Mouse (Mus musculus): ENCODE data around the gene Nedd4. TPM values are rescaled to one million over a fixed set of nuclear protein-coding genes. Genes with fewer than 3 reads are reported as not detected.

The Nedd4 gene
- total and polyA plus RNA-seq, 3 experiments = 167 to 583 (median 216) TPM

DNA sequence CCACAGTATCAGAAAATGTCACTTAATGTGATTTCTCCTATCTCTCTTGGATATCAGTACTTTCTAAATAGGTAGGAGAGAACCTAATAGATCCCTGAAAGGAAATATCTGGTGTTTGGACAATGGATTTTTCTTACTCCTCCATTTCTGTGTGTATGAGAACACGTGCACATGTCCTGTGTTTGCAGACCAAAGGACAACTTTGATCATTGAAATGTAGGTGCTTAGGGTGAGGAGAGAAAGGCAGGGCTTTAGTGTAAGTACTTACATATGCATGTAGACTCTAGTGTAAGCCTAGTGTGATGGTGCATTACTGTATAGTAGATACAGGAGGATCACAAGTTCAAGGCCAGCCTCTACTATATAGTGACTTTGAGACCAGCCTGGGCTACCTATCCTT lies 21.1 kb downstream of the Nedd4 start:
- Histone ChIP-seq H3K27me3 (ENCODE audit: control insufficient read depth in 1 of 2, insufficient read depth in 2 of 2, low read length in 2 of 2) (no peaks in the 10 kb centered on the region), H3K27ac (ENCODE audit: control insufficient read depth, low read depth, low read length) (no peak overlapping the region), H3K4me3 (ENCODE audit: control insufficient read depth in 1 of 2, insufficient read depth in 1 of 2, low read depth in 2 of 2, low read length in 2 of 2) (no peak overlapping the region), H3K36me3 (ENCODE audit: control insufficient read depth in 1 of 2, insufficient read depth in 2 of 2, low read length in 2 of 2) (peaks cover 34 to 40% of the 10 kb centered on the region in 2 experiments), H3K9ac (ENCODE audit: control insufficient read depth, low read depth, low read length, poor library complexity, severe bottlenecking) (no peak overlapping the region), H3K4me1 (ENCODE audit: control insufficient read depth in 1 of 2, insufficient read depth in 2 of 2, low read length in 2 of 2) (peaks cover 17% of the 10 kb centered on the region in 2 experiments), H3K79me2 (ENCODE audit: control insufficient read depth, insufficient read depth, low read length, poor library complexity) (0 out of 2 replicates have a peak, but pooled peaks cover 3% of the 10 kb centered on the region), H3K9me3 (replicated peaks; ENCODE audit: insufficient read depth, low read length) (no peaks in the 10 kb centered on the region)
- TF ChIP-seq RCOR1 (IDR thresholded peaks at IDR 0.05; ENCODE audit: low read depth, low read length) (no peak), RAD21 (IDR thresholded peaks at IDR 0.05; ENCODE audit: low read depth, low read length) (no peak), ELF1 (IDR thresholded peaks at IDR 0.05; ENCODE audit: low read depth, low read length) (no peak), MYC (IDR thresholded peaks at IDR 0.05; ENCODE audit: low read depth, low read length) (no peak), MXI1 (IDR thresholded peaks at IDR 0.05; ENCODE audit: low read depth, low read length) (no peak)
- DNase-seq (ENCODE audit: low read depth, low spot score) = no peak

DNA sequence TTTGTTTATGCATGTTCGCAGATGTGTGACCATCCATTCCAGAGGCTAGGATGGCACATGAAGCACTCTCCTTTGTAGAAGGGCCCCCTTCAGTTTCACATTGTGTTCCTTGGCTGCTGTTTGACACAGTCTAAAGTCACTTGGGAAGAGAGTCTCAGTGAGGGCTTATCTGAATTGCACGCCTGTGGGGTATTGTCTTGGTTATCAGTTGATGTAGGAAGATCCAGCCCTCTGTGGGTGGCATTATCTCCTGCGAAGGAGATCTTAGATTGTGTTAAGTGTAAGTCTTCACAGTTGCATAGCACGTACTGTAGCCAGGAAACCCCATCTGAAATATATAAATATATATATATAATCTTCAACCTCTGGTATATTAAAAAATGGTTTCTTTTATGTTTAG lies 23.1 kb downstream of the Nedd4 start:
- Histone ChIP-seq H3K36me3 (ENCODE audit: control insufficient read depth in 1 of 2, insufficient read depth in 2 of 2, low read length in 2 of 2) (peaks cover 38 to 45% of the 10 kb centered on the region in 2 experiments), H3K4me1 (ENCODE audit: control insufficient read depth in 1 of 2, insufficient read depth in 2 of 2, low read length in 2 of 2) (peaks cover 17% of the 10 kb centered on the region in 2 experiments), H3K27ac (ENCODE audit: control insufficient read depth, low read depth, low read length) (peak overlapping the region; percentile 67), H3K4me3 (ENCODE audit: control insufficient read depth in 1 of 2, insufficient read depth in 1 of 2, low read depth in 2 of 2, low read length in 2 of 2) (no peak overlapping the region), H3K79me2 (ENCODE audit: control insufficient read depth, insufficient read depth, low read length, poor library complexity) (peaks cover 5% of the 10 kb centered on the region; the same call in 1 of the 2 replicates), H3K9ac (ENCODE audit: control insufficient read depth, low read depth, low read length, poor library complexity, severe bottlenecking) (no peak overlapping the region), H3K27me3 (ENCODE audit: control insufficient read depth in 1 of 2, insufficient read depth in 2 of 2, low read length in 2 of 2) (no peaks in the 10 kb centered on the region), H3K9me3 (replicated peaks; ENCODE audit: insufficient read depth, low read length) (no peaks in the 10 kb centered on the region)
- DNase-seq (ENCODE audit: low read depth, low spot score) = peak; percentile 57
- TF ChIP-seq TBP (IDR thresholded peaks at IDR 0.05; ENCODE audit: low read depth, low read length) (peak; percentile 70), MEF2A (IDR thresholded peaks at IDR 0.05; ENCODE audit: extremely low read depth, insufficient replicate concordance, low read depth, low read length, poor library complexity, severe bottlenecking) (no peak), SMC3 (IDR thresholded peaks at IDR 0.05; ENCODE audit: low read depth, low read length) (no peak), ELF1 (IDR thresholded peaks at IDR 0.05; ENCODE audit: low read depth, low read length) (no peak), ZNF384 (IDR thresholded peaks at IDR 0.05; ENCODE audit: low read depth, low read length) (no peak; the same call in 1 of the 2 replicates), CTCF (IDR thresholded peaks at IDR 0.05 in 2 of 3, conservative IDR thresholded peaks at IDR 0.05 in 1 of 3; ENCODE audit: control insufficient read depth in 1 of 3, insufficient read depth in 1 of 3, low read depth in 2 of 3, low read length in 3 of 3, poor library complexity in 1 of 3, severe bottlenecking in 1 of 3) (no peak), MAX (IDR thresholded peaks at IDR 0.05; ENCODE audit: low read length) (no peak), RCOR1 (IDR thresholded peaks at IDR 0.05; ENCODE audit: low read depth, low read length) (peak; percentile 80), ZC3H11A (IDR thresholded peaks at IDR 0.05; ENCODE audit: low read depth, low read length) (0 out of 2 replicates have a peak, but pooled peaks have one; percentile 8), CHD2 (IDR thresholded peaks at IDR 0.05; ENCODE audit: low read length) (no peak), NRF1 (IDR thresholded peaks at IDR 0.05; ENCODE audit: insufficient read depth, low read depth, low read length, poor library complexity, severe bottlenecking) (no peak), POLR2A (IDR thresholded peaks at IDR 0.05; ENCODE audit: control insufficient read depth in 1 of 2, insufficient read depth in 1 of 2, low read depth in 1 of 2, low read length in 2 of 2, poor library complexity in 1 of 2) (no peak), ZKSCAN1 (IDR thresholded peaks at IDR 0.05; ENCODE audit: low read depth, low read length) (no peak), ZMIZ1 (IDR thresholded peaks at IDR 0.05; ENCODE audit: low read depth, low read length) (no peak), ETS1 (IDR thresholded peaks at IDR 0.05; ENCODE audit: low read depth, low read length) (peak; percentile 71), RAD21 (IDR thresholded peaks at IDR 0.05; ENCODE audit: low read depth, low read length) (no peak), E2F4 (IDR thresholded peaks at IDR 0.05; ENCODE audit: borderline replicate concordance, low read depth, low read length) (no peak), JUND (IDR thresholded peaks at IDR 0.05; ENCODE audit: low read depth, low read length) (no peak), POLR2AphosphoS5 (IDR thresholded peaks at IDR 0.05; ENCODE audit: borderline replicate concordance, low read depth, low read length) (no peak), BHLHE40 (IDR thresholded peaks at IDR 0.05; ENCODE audit: borderline replicate concordance, low read depth, low read length) (peak; percentile 53), MAZ (IDR thresholded peaks at IDR 0.05; ENCODE audit: low read depth, low read length) (no peak), TCF12 (IDR thresholded peaks at IDR 0.05; ENCODE audit: low read depth, low read length) (peak; percentile 92), TAL1 (IDR thresholded peaks at IDR 0.05; ENCODE audit: low read length) (peak; percentile 30; the same call in 1 of the 2 replicates), POLR2AphosphoS2 (IDR thresholded peaks at IDR 0.05; ENCODE audit: low read length) (no peak), NELFE (IDR thresholded peaks at IDR 0.05; ENCODE audit: low read depth, low read length) (no peak), MYB (IDR thresholded peaks at IDR 0.05; ENCODE audit: low read depth, low read length) (no peak), GABPA (IDR thresholded peaks at IDR 0.05; ENCODE audit: low read depth, low read length) (no peak), GATA1 (IDR thresholded peaks at IDR 0.05; ENCODE audit: low read depth, low read length) (peak; percentile 96), EP300 (IDR thresholded peaks at IDR 0.05; ENCODE audit: low read depth in 1 of 2, low read length in 2 of 2) (peak; percentile 84 to 88), MAFK (IDR thresholded peaks at IDR 0.05; ENCODE audit: borderline replicate concordance, low read depth, low read length) (no peak; the same call in 1 of the 2 replicates), MYC (IDR thresholded peaks at IDR 0.05; ENCODE audit: low read depth, low read length) (no peak)
